Mouse (Mus musculus) lung, postnatal 4 days (tissue): ENCODE data around the gene Ascc1.
A peak's percentile ranks its signal among the peaks of the same experiment; 100 is the strongest.

ENCODE experiments used
- DNase-seq, 2 experiments: peaks; one replicate each; pipeline ENCODE4 v3.0.0; 2021

The Ascc1 gene

GRCm38 (mm10) chr10:60080982-60081825, 78.6 kb downstream of the Ascc1 start:
- DNase-seq, result peak; percentile 8 to 32

GRCm38 (mm10) chr10:60081905-60082304, 79.3 kb downstream of the Ascc1 start:
- peak; percentile 17 to 63 for DNase-seq

- no peak for DNase-seq
These were observed 81.5 kb downstream of the Ascc1 start for GRCm38 (mm10) chr10:60084065-60084464.

- no peak for DNase-seq
These were observed 89.7 kb downstream of the Ascc1 start for GRCm38 (mm10) chr10:60092311-60092710.

- DNase-seq, result no peak
These were observed 91.1 kb downstream of the Ascc1 start for GRCm38 (mm10) chr10:60093751-60094150.

GRCm38 (mm10) chr10:60095558-60095957, 93.0 kb downstream of the Ascc1 start:
- DNase-seq, result no peak

- no peak for DNase-seq
These were observed 93.7 kb downstream of the Ascc1 start for GRCm38 (mm10) chr10:60096302-60096701.

GRCm38 (mm10) chr10:60097146-60097545, 94.5 kb downstream of the Ascc1 start:
- no peak for DNase-seq

- DNase-seq, result no peak
These were observed 95.2 kb downstream of the Ascc1 start for GRCm38 (mm10) chr10:60097774-60098173.

GRCm38 (mm10) chr10:60105391-60106145, 103.0 kb downstream of the Ascc1 start:
- DNase-seq, result no peak

- peak; percentile 48 to 58 for DNase-seq
These were observed 103.5 kb downstream of the Ascc1 start, which contains the start of gene Spock2 for GRCm38 (mm10) chr10:60106146-60106530. TSS of gene Spock2 (plus strand) at chr10:60106219.

GRCm38 (mm10) chr10:60106531-60107186, 104.1 kb downstream of the Ascc1 start:
- DNase-seq, result peak; percentile 57 to 58

GRCm38 (mm10) chr10:60107448-60107847, 104.8 kb downstream of the Ascc1 start:
- DNase-seq, result peak; percentile 18 to 37

- no peak for DNase-seq
These were observed 105.9 kb downstream of the Ascc1 start for GRCm38 (mm10) chr10:60108321-60109111.

GRCm38 (mm10) chr10:60109336-60109735, 106.7 kb downstream of the Ascc1 start:
- DNase-seq, result no peak

- no peak for DNase-seq
These were observed 107.4 kb downstream of the Ascc1 start for GRCm38 (mm10) chr10:60109989-60110388.

- DNase-seq, result no peak
These were observed 108.4 kb downstream of the Ascc1 start for GRCm38 (mm10) chr10:60110908-60111475.

GRCm38 (mm10) chr10:60113965-60114690, 111.5 kb downstream of the Ascc1 start:
- peak; percentile 34 to 78 for DNase-seq

- DNase-seq, result no peak
These were observed 113.0 kb downstream of the Ascc1 start for GRCm38 (mm10) chr10:60115345-60116185.

- no peak for DNase-seq
These were observed 114.4 kb downstream of the Ascc1 start for GRCm38 (mm10) chr10:60116997-60117396.
